Mouse (Mus musculus): ENCODE data around the gene Arf3. TPM values are rescaled to one million over a fixed set of nuclear protein-coding genes. Genes with fewer than 3 reads are reported as not detected.

Gene Arf3
- polyA plus RNA-seq, 1 experiment from 2014 or later, result 38.1 TPM

- 2% methylated on average over 5 of the region's 5 CpGs for WGBS
- H3K4me2 ChIP-seq (ENCODE audit: low read depth, low read length, severe bottlenecking), result no peak overlapping the region
- H3K4me1 ChIP-seq (replicated peaks; ENCODE audit: control insufficient read depth, insufficient read depth, low read length), result peaks cover 13% of the 10 kb centered on the region
- no peaks in the 10 kb centered on the region for H3K9me3 ChIP-seq (ENCODE audit: control insufficient read depth, low read length)
- peaks cover 99% of the 10 kb centered on the region for H3K27me3 ChIP-seq (ENCODE audit: control insufficient read depth, insufficient read depth, low read length)
- ATAC-seq (replicated peaks; ENCODE audit: low FRiP score) (no peak), DNase-seq (ENCODE audit: low spot score) (peak; percentile 48)
- no peaks in the 10 kb centered on the region for H3K36me3 ChIP-seq (ENCODE audit: control insufficient read depth, insufficient read depth, low read length)
- H3K27ac ChIP-seq (ENCODE audit: low read depth, low read length), result no peak overlapping the region
- H3K4me3 ChIP-seq (ENCODE audit: low read depth, low read length), result no peak overlapping the region
- H3K9ac ChIP-seq (ENCODE audit: low read length), result no peak overlapping the region
Measured at GRCm38 (mm10) chr15:98775533-98775932, 12.5 kb upstream of the Arf3 start.

GRCm38 (mm10) chr15:98774096-98774495 lies 11.1 kb upstream of the Arf3 start:
- H3K36me3 ChIP-seq (ENCODE audit: control insufficient read depth, insufficient read depth, low read length), result no peaks in the 10 kb centered on the region
- H3K9me3 ChIP-seq (ENCODE audit: control insufficient read depth, low read length), result no peaks in the 10 kb centered on the region
- peaks cover 13% of the 10 kb centered on the region for H3K4me1 ChIP-seq (replicated peaks; ENCODE audit: control insufficient read depth, insufficient read depth, low read length)
- H3K4me3 ChIP-seq (ENCODE audit: low read depth, low read length), result no peak overlapping the region
- H3K9ac ChIP-seq (ENCODE audit: low read length), result no peak overlapping the region
- WGBS, result 3% methylated on average over 15 of the region's 15 CpGs
- no peak overlapping the region for H3K4me2 ChIP-seq (ENCODE audit: low read depth, low read length, severe bottlenecking)
- DNase-seq (ENCODE audit: low spot score) (peak; percentile 52), ATAC-seq (replicated peaks; ENCODE audit: low FRiP score) (no peak)
- H3K27ac ChIP-seq (ENCODE audit: low read depth, low read length), result no peak overlapping the region
- H3K27me3 ChIP-seq (ENCODE audit: control insufficient read depth, insufficient read depth, low read length), result peaks cover 97% of the 10 kb centered on the region

- Histone ChIP-seq H3K36me3 (ENCODE audit: control insufficient read depth, insufficient read depth, low read length) (no peaks in the 10 kb centered on the region), H3K4me1 (replicated peaks; ENCODE audit: control insufficient read depth, insufficient read depth, low read length) (peaks cover 13% of the 10 kb centered on the region), H3K4me3 (ENCODE audit: low read depth, low read length) (no peak overlapping the region), H3K4me2 (ENCODE audit: low read depth, low read length, severe bottlenecking) (peak overlapping the region; percentile 19; the same call in 1 of the 2 replicates), H3K27ac (ENCODE audit: low read depth, low read length) (no peak overlapping the region), H3K27me3 (ENCODE audit: control insufficient read depth, insufficient read depth, low read length) (peaks cover 86% of the 10 kb centered on the region), H3K9me3 (ENCODE audit: control insufficient read depth, low read length) (no peaks in the 10 kb centered on the region), H3K9ac (ENCODE audit: low read length) (no peak overlapping the region)
- 2% methylated on average over 36 of the region's 36 CpGs for WGBS
- DNase-seq (ENCODE audit: low spot score), result peak; percentile 63
- ATAC-seq (replicated peaks; ENCODE audit: low FRiP score), result no peak
Measured at GRCm38 (mm10) chr15:98772511-98773211, 9.6 kb upstream of the Arf3 start.

GRCm38 (mm10) chr15:98771813-98772425 lies 8.9 kb upstream of the Arf3 start:
- no peak for ATAC-seq (replicated peaks; ENCODE audit: low FRiP score)
- Histone ChIP-seq H3K27me3 (ENCODE audit: control insufficient read depth, insufficient read depth, low read length) (peaks cover 79% of the 10 kb centered on the region), H3K9me3 (ENCODE audit: control insufficient read depth, low read length) (no peaks in the 10 kb centered on the region), H3K4me3 (ENCODE audit: low read depth, low read length) (no peak overlapping the region), H3K4me2 (ENCODE audit: low read depth, low read length, severe bottlenecking) (peak overlapping the region; percentile 19; the same call in 1 of the 2 replicates), H3K27ac (ENCODE audit: low read depth, low read length) (no peak overlapping the region), H3K9ac (ENCODE audit: low read length) (no peak overlapping the region), H3K36me3 (ENCODE audit: control insufficient read depth, insufficient read depth, low read length) (no peaks in the 10 kb centered on the region), H3K4me1 (replicated peaks; ENCODE audit: control insufficient read depth, insufficient read depth, low read length) (peaks cover 10% of the 10 kb centered on the region; the same call in 1 of the 2 replicates)
- WGBS, result 2% methylated on average over 12 of the region's 12 CpGs
- DNase-seq (ENCODE audit: low spot score), result no peak

GRCm38 (mm10) chr15:98768259-98768658 lies 5.2 kb upstream of the Arf3 start:
- Histone ChIP-seq H3K4me3 (ENCODE audit: low read depth, low read length) (no peak overlapping the region), H3K9ac (ENCODE audit: low read length) (no peak overlapping the region), H3K4me2 (ENCODE audit: low read depth, low read length, severe bottlenecking) (no peak overlapping the region), H3K27ac (ENCODE audit: low read depth, low read length) (no peak overlapping the region), H3K36me3 (ENCODE audit: control insufficient read depth, insufficient read depth, low read length) (no peaks in the 10 kb centered on the region), H3K4me1 (replicated peaks; ENCODE audit: control insufficient read depth, insufficient read depth, low read length) (peaks cover 7% of the 10 kb centered on the region; the same call in 1 of the 2 replicates), H3K9me3 (ENCODE audit: control insufficient read depth, low read length) (no peaks in the 10 kb centered on the region), H3K27me3 (ENCODE audit: control insufficient read depth, insufficient read depth, low read length) (peaks cover 56% of the 10 kb centered on the region)
- 25% methylated on average over 5 of the region's 5 CpGs for WGBS
- no peak for DNase-seq (ENCODE audit: low spot score)
- ATAC-seq (replicated peaks; ENCODE audit: low FRiP score), result no peak

GRCm38 (mm10) chr15:98765929-98766328 lies 2.9 kb upstream of the Arf3 start:
- no peak for DNase-seq (ENCODE audit: low spot score)
- H3K9me3 ChIP-seq (ENCODE audit: control insufficient read depth, low read length), result no peaks in the 10 kb centered on the region
- H3K27ac ChIP-seq (ENCODE audit: low read depth, low read length), result no peak overlapping the region
- no peaks in the 10 kb centered on the region for H3K36me3 ChIP-seq (ENCODE audit: control insufficient read depth, insufficient read depth, low read length)
- H3K4me1 ChIP-seq (replicated peaks; ENCODE audit: control insufficient read depth, insufficient read depth, low read length), result peaks cover 6% of the 10 kb centered on the region
- H3K4me3 ChIP-seq (ENCODE audit: low read depth, low read length), result no peak overlapping the region
- WGBS, result 69% methylated on average over 4 of the region's 4 CpGs
- peaks cover 33% of the 10 kb centered on the region for H3K27me3 ChIP-seq (ENCODE audit: control insufficient read depth, insufficient read depth, low read length)
- no peak for ATAC-seq (replicated peaks; ENCODE audit: low FRiP score)
- H3K9ac ChIP-seq (ENCODE audit: low read length), result no peak overlapping the region
- H3K4me2 ChIP-seq (ENCODE audit: low read depth, low read length, severe bottlenecking), result no peak overlapping the region

GRCm38 (mm10) chr15:98762201-98762621 lies 803 bp downstream of the Arf3 start:
- H3K4me1 ChIP-seq (replicated peaks; ENCODE audit: control insufficient read depth, insufficient read depth, low read length), result peaks cover 6% of the 10 kb centered on the region
- DNase-seq (ENCODE audit: low spot score) (peak; percentile 87), ATAC-seq (replicated peaks; ENCODE audit: low FRiP score) (peak; percentile 80)
- H3K4me2 ChIP-seq (ENCODE audit: low read depth, low read length, severe bottlenecking), result peak overlapping the region; percentile 80
- no peaks in the 10 kb centered on the region; the same call in 1 of the 2 replicates for H3K36me3 ChIP-seq (ENCODE audit: control insufficient read depth, insufficient read depth, low read length)
- H3K9me3 ChIP-seq (ENCODE audit: control insufficient read depth, low read length), result no peaks in the 10 kb centered on the region
- peak overlapping the region; percentile 75; the same call in 1 of the 2 replicates for H3K27ac ChIP-seq (ENCODE audit: low read depth, low read length)
- H3K27me3 ChIP-seq (ENCODE audit: control insufficient read depth, insufficient read depth, low read length), result peaks cover 14% of the 10 kb centered on the region
- H3K9ac ChIP-seq (ENCODE audit: low read length), result peak overlapping the region; percentile 93
- WGBS, result 0% methylated on average over 23 of the region's 24 CpGs
- peak overlapping the region; percentile 98 for H3K4me3 ChIP-seq (ENCODE audit: low read depth, low read length)

- no peak for ATAC-seq (replicated peaks; ENCODE audit: low FRiP score)
Measured at GRCm38 (mm10) chr15:98754125-98754524, 8.9 kb downstream of the Arf3 start.

More at GRCm38 (mm10) chr15:98754125-98754524, 8.9 kb downstream of the Arf3 start:
- H3K9me3 ChIP-seq (ENCODE audit: control insufficient read depth, low read length), result no peaks in the 10 kb centered on the region
- H3K4me2 ChIP-seq (ENCODE audit: low read depth, low read length, severe bottlenecking), result no peak overlapping the region
- no peaks in the 10 kb centered on the region for H3K27me3 ChIP-seq (ENCODE audit: control insufficient read depth, insufficient read depth, low read length)
- peaks cover 1% of the 10 kb centered on the region; the same call in 1 of the 2 replicates for H3K4me1 ChIP-seq (replicated peaks; ENCODE audit: control insufficient read depth, insufficient read depth, low read length)
- no peak overlapping the region for H3K9ac ChIP-seq (ENCODE audit: low read length)
- no peak overlapping the region for H3K4me3 ChIP-seq (ENCODE audit: low read depth, low read length)
- no peak overlapping the region for H3K27ac ChIP-seq (ENCODE audit: low read depth, low read length)
- H3K36me3 ChIP-seq (ENCODE audit: control insufficient read depth, insufficient read depth, low read length), result no peaks in the 10 kb centered on the region; the same call in 1 of the 2 replicates
- WGBS, result 92% methylated on average over 2 of the region's 2 CpGs
- no peak for DNase-seq (ENCODE audit: low spot score)
